ENCODE assay signal across 18 mouse cellular contexts in the genomic region with DNA sequence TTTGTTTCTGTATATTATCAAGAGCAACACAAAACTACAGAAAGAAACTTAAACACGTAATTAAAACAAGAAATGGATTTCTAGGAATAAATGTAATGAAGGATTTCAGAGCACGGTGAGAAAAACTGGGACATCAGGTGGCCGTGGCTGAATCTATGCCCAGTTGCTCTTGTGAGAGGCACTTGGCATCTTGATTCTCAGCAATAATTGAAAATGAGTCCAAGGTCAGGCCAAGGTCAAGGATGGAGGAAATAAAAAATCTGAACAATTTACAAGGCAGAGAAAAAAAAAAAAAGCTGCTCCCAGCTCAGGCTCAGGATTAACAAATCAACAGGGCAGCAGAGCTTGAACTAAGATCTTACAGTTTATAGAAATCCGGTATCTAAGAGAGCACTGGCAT.
"Had no signal": no experiment of that assay in that cellular context is flagged by ENCODE, and none has a peak within 500 bp of the region (broad histone marks: within the 10 kb centered on the region; RNA-seq: fewer than 3 reads in every experiment).

No protein-coding gene starts in this region.

- ATAC-seq: midbrain, embryonic 16.5 days had no signal

- H3K36me3 ChIP-seq: midbrain, embryonic 10.5 days; midbrain, embryonic 12.5 days; neural tube, embryonic 13.5 days; neural tube, embryonic 15.5 days had no signal

- H3K27me3 ChIP-seq: midbrain, embryonic 12.5 days; neural tube, embryonic 13.5 days; neural tube, embryonic 15.5 days had no signal

- DNase-seq: lung, embryonic 14.5 days; lung, postnatal 14 days; lung, postnatal 4 days; midbrain, embryonic 14.5 days; retina, postnatal 1 day; right cerebral cortex, adult 18-20 months; right cerebral cortex, postnatal 25 days; right cerebral cortex, postnatal 4 days; spleen, adult 18-20 months; thymus, adult 18-20 months; thymus, postnatal 14 days; thymus, postnatal 36 days had no signal

- H3K27ac ChIP-seq: midbrain, embryonic 10.5 days; midbrain, embryonic 12.5 days; neural tube, embryonic 13.5 days; neural tube, embryonic 15.5 days had no signal

- H3K4me3 ChIP-seq: midbrain, embryonic 10.5 days; midbrain, embryonic 12.5 days; myocyte; neural tube, embryonic 13.5 days; neural tube, embryonic 15.5 days had no signal

- H3K4me2 ChIP-seq: lung, embryonic 14.5 days; midbrain, embryonic 12.5 days; neural tube, embryonic 13.5 days; neural tube, embryonic 15.5 days had no signal

- H3K9me3 ChIP-seq: midbrain, embryonic 10.5 days; midbrain, embryonic 12.5 days; neural tube, embryonic 13.5 days; neural tube, embryonic 15.5 days had no signal

- H3K9ac ChIP-seq: lung, embryonic 14.5 days; midbrain, embryonic 12.5 days; neural tube, embryonic 13.5 days; neural tube, embryonic 15.5 days had no signal

- H3K4me1 ChIP-seq: midbrain, embryonic 10.5 days; midbrain, embryonic 12.5 days; neural tube, embryonic 13.5 days had no signal
